Mouse (Mus musculus): Measurements from ENCODE around the gene Slc16a8.

Gene Slc16a8

DNA sequence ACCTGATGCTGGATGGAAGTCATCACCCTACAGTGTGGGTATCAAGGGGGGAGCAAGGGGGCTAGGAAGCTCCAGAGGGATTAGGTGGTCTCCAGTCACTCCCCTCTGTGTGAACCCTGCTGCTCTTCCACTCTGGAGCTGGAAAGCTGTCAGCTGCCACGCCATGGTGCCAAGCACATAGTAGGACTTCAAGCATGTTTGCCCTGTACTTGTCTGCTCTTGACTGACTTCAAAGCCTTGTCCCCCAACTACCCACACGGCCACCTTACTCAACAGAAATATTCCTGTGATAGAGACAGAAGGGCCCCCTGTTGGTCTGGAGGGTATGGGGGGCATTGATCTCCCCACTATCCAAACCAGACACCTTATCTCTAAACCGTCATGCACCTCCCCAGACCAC, 38.4 kb downstream of the Slc16a8 start:
- DNase-seq (ENCODE audit: low read depth, low spot score), result no peak

DNA sequence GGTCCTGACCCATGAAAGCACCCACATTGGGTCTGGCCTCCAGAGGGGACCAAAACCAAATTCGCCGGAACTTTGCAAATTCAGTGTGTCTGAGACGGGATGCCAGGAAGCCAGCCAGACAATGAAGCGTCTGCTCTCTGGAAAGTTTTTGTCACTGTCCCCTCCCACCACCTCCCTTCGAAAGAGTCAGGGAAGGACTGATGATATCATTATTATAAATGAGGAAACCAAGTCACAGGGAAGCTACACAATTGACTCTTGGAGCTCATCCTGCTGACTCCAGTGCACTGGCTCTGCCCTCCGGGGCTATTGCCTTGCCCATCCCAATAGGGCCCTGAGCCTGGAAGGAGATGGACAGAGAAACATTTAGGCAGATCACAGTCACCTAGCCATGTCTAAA, 41.0 kb downstream of the Slc16a8 start:
- no peak for DNase-seq (ENCODE audit: low read depth, low spot score)

GRCm38 (mm10) chr15:79212750-79213446, 41.7 kb downstream of the Slc16a8 start:
- no peak for DNase-seq (ENCODE audit: low read depth, low spot score)

DNA sequence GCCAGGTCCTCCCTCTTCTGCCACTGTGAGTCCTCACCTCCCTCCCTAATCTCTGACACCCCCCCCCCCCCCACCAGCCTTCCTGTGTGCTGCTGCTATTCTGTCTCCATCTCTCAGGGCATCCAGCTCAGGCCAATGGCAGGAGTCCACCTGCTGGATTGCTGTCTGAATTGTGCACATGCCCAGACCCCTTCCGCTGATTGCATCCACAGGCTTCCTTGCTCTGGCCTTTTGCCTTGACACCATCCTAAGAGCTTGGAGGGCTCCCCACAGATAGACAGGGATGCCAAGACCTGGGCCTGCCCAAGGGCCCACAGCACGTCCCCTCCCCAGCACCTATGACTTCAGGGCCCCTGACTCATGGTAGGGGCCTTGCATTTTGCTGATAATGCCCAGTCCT, 44.2 kb downstream of the Slc16a8 start:
- DNase-seq (ENCODE audit: low read depth, low spot score), result no peak

GRCm38 (mm10) chr15:79208758-79209439, 45.7 kb downstream of the Slc16a8 start:
- DNase-seq (ENCODE audit: low read depth, low spot score), result no peak

DNA sequence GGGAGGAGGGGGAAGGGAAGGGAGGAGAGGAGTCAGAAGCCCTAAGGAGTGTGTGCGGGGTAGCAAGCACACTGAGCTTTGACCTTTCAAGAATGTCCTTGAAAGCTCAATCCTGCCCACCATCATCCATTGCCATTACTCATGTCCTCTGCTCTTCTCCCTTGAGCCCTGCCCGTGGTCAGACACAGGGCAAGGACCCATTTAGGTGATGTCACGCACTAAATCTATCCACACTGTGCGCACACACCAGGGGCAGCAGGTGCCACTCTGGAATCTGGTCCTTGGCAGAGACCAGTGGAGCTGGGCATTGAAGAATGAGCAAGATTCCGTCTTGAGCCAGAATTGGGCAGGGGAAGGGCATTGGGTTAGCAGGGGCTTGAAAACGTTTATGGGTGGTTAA, 46.4 kb downstream of the Slc16a8 start:
- no peak for DNase-seq (ENCODE audit: low read depth, low spot score)

GRCm38 (mm10) chr15:79202575-79202974, 52.0 kb downstream of the Slc16a8 start:
- no peak for DNase-seq (ENCODE audit: low read depth, low spot score)

DNA sequence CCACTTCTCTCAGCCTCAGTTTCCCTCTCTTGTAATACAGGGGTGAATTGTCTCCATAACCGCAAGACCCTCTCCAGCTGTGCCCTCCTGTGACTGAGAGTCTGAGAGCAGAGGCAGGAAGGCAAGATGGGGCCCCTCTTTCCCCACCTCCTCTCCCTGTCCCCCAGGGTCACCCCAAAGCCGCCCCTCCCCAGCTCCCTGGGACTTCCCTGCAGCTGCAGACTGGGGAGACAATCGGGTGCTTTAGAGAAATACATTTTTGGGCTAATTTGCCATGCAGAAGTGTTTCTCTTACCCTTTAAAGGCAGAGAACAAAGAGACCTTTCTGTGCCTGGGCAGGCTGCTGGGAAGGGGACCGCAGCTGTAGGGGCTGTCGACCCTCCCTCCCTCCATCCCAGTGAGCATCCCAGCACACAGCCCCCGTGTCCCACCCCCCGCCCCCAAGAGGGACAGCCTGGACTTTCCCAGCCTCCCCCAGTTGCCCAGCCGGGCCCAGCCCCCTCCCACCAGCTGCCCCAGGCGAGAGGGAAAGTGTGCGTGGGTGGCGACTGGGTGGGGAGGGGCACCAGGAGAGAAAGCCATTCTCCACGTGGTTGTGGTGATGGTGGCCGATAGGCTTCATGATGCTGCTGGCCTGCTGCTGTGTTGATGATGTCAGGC, 52.9 kb downstream of the Slc16a8 start:
- DNase-seq (ENCODE audit: low read depth, low spot score), result no peak
